Mouse (Mus musculus) right cerebral cortex, postnatal 10 days (tissue): ENCODE measurements around the gene Nfatc2ip.
"Not testable (repeated sequence)": the region's sequence is repeated elsewhere in the genome, so short reads cannot be mapped to it uniquely, and the experiment has no call there.

Source experiments
- DNase-seq, 2 experiments: peaks; one replicate each; pipeline ENCODE4 v3.0.0; 2021; ENCODE audit warnings: low spot score in 2 of 2

Gene Nfatc2ip

GRCm38 (mm10) chr7:126408686-126409085 is 12.1 kb upstream of the Nfatc2ip start:
- DNase-seq: no peak

- not testable (repeated sequence) for DNase-seq
These were observed 6.0 kb upstream of the Nfatc2ip start for GRCm38 (mm10) chr7:126402518-126402917.

GRCm38 (mm10) chr7:126399548-126399947 is 3.0 kb upstream of the Nfatc2ip start:
- peak; percentile 75 to 86 for DNase-seq

- no peak for DNase-seq
These were observed 1.3 kb upstream of the Nfatc2ip start for GRCm38 (mm10) chr7:126397822-126398221.

GRCm38 (mm10) chr7:126397221-126397620 is 684 bp upstream of the Nfatc2ip start:
- DNase-seq: no peak

GRCm38 (mm10) chr7:126392086-126392884 is 4.3 kb downstream of the Nfatc2ip start:
- not testable (repeated sequence) for DNase-seq

GRCm38 (mm10) chr7:126388185-126388584 is 8.4 kb downstream of the Nfatc2ip start:
- DNase-seq: no peak

- DNase-seq: no peak
These were observed 13.0 kb downstream of the Nfatc2ip start for GRCm38 (mm10) chr7:126383565-126383964.

- DNase-seq: peak; percentile 99
These were observed 19.0 kb downstream of the Nfatc2ip start, which contains the start of gene Spns1 for GRCm38 (mm10) chr7:126377278-126378158. Spns1 (minus strand) TSS chr7:126377450.

- peak; percentile 50 to 53 for DNase-seq
These were observed 19.6 kb downstream of the Nfatc2ip start for GRCm38 (mm10) chr7:126376903-126377277.

GRCm38 (mm10) chr7:126375012-126375411 is 21.5 kb downstream of the Nfatc2ip start:
- DNase-seq: no peak

GRCm38 (mm10) chr7:126374526-126374925 is 22.0 kb downstream of the Nfatc2ip start:
- no peak for DNase-seq

GRCm38 (mm10) chr7:126373007-126373406 is 23.5 kb downstream of the Nfatc2ip start:
- no peak for DNase-seq

- DNase-seq: no peak
These were observed 27.1 kb downstream of the Nfatc2ip start, which contains the start of gene Lat for GRCm38 (mm10) chr7:126369393-126369792. Lat (minus strand) TSS chr7:126369570.

GRCm38 (mm10) chr7:126368367-126368766 is 28.2 kb downstream of the Nfatc2ip start:
- no peak for DNase-seq

- DNase-seq: no peak
These were observed 28.9 kb downstream of the Nfatc2ip start for GRCm38 (mm10) chr7:126367636-126368035.

- DNase-seq: no peak
These were observed 33.5 kb downstream of the Nfatc2ip start for GRCm38 (mm10) chr7:126363038-126363437.

- DNase-seq: no peak
These were observed 37.5 kb downstream of the Nfatc2ip start for GRCm38 (mm10) chr7:126359049-126359448.

- DNase-seq: no peak
These were observed 38.1 kb downstream of the Nfatc2ip start for GRCm38 (mm10) chr7:126358413-126358812.

- DNase-seq: no peak
These were observed 38.7 kb downstream of the Nfatc2ip start for GRCm38 (mm10) chr7:126357838-126358237.

- DNase-seq: no peak
These were observed 39.5 kb downstream of the Nfatc2ip start for GRCm38 (mm10) chr7:126356793-126357591.
